Mouse (Mus musculus): ENCODE measurements around the gene Eaf1.
A peak's percentile ranks its signal among the peaks of the same experiment; 100 is the strongest.

GRCm38 (mm10) chr14:31537298-31537697, 43.1 kb downstream of the Eaf1 start:
- TF ChIP-seq CTCF (IDR thresholded peaks at IDR 0.05) = peak; percentile 9; the same call in 1 of the 2 replicates
- no peak for TF ChIP-seq POLR2A (IDR thresholded peaks at IDR 0.05; ENCODE audit: insufficient read depth, low read depth, low read length)
